Mouse (Mus musculus) liver, embryonic 15.5 days (tissue): Measurements from ENCODE around the gene Gins1. TPM values are rescaled to one million over a fixed set of nuclear protein-coding genes. Genes with fewer than 3 reads are reported as not detected.
"Not testable (repeated sequence)": the region's sequence is repeated elsewhere in the genome, so short reads cannot be mapped to it uniquely, and the experiment has no call there.

Source experiments
- ATAC-seq: fragments of 200-750 bp; cut with Nextera tagmentation; 2 replicates; pipeline ENCODE4 v1.8.0; 2017; ENCODE audit warnings: moderate number of reproducible peaks, mild to moderate bottlenecking, moderate library complexity; ENCODE audit not compliant: insufficient read depth
- H3K27ac ChIP-seq: fragments of 300-500 bp; sonication (generic); replicated peaks from 2 replicates; pipeline ENCODE4 v1.5.1; 2015; ENCODE audit warnings: mild to moderate bottlenecking, inconsistent platforms
- H3K27me3 ChIP-seq: fragments of 300-500 bp; sonication (generic); 2 replicates; pipeline ENCODE4 v1.6.1; 2015; ENCODE audit warnings: mild to moderate bottlenecking, inconsistent platforms
- H3K36me3 ChIP-seq: fragments of 300-500 bp; sonication (generic); replicated peaks from 2 replicates; pipeline ENCODE4 v1.6.1; 2015; ENCODE audit warnings: moderate library complexity, mild to moderate bottlenecking, inconsistent platforms
- H3K4me1 ChIP-seq: fragments of 300-500 bp; sonication (generic); replicated peaks from 2 replicates; pipeline ENCODE4 v1.6.1; 2015; ENCODE audit warnings: inconsistent platforms
- H3K4me2 ChIP-seq: fragments of 300-500 bp; sonication (generic); 2 replicates; pipeline ENCODE4 v1.6.1; 2015; ENCODE audit warnings: moderate library complexity, mild to moderate bottlenecking, inconsistent platforms
- H3K4me3 ChIP-seq: fragments of 300-500 bp; sonication (generic); replicated peaks from 2 replicates; pipeline ENCODE4 v1.5.1; 2015; ENCODE audit warnings: mild to moderate bottlenecking, inconsistent platforms
- H3K9ac ChIP-seq: fragments of 300-500 bp; sonication (generic); 2 replicates; pipeline ENCODE4 v1.6.1; 2015; ENCODE audit warnings: moderate library complexity, mild to moderate bottlenecking, inconsistent platforms
- H3K9me3 ChIP-seq: fragments of 300-500 bp; sonication (generic); replicated peaks from 2 replicates; pipeline ENCODE4 v1.6.1; 2016; ENCODE audit warnings: inconsistent platforms
- WGBS: fragments of 180-500 bp; shearing (Covaris S2); methylation state at CpG from one replicate; pipeline ENCODE4 v1.1.7; 2015; ENCODE audit warnings: mixed read lengths; ENCODE audit not compliant: insufficient replicate concordance; 5-methylcytosine and 5-hydroxymethylcytosine counted together
- polyA plus RNA-seq: library from polyadenylated mRNA; unstranded; fragments of >200 nt; fragmentation: Nextera tagmentation; extraction: Ambion mirVana; gene quantifications from 2 replicates; pipeline ENCODE4 v1.2.1, GENCODE M21; 2015

The Gins1 gene
- polyA plus RNA-seq, 1 experiment from 2014 or later = 31.7 TPM

DNA sequence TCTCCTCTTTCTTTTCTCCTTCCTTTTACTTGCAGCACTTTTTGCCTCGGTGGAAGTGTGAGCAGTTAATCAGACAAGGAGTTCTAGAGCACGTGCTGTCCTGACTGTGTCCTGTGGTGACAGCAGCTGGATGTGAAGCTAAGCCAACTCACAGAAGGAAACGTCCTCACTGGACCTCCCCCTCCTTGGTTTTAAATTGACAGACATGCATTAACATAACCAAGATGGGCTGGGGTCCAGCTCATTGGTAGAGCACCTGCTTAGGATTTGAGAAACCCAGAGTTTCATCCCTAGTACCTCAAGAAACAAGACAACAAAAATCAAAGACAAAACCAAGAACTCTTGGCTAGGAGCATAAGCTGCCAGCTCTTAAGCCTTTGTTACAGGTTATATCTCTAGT is 25.6 kb downstream of the Gins1 start:
- Histone ChIP-seq H3K4me3 (no peak overlapping the region), H3K36me3 (peaks cover 82% of the 10 kb centered on the region), H3K4me2 (no peak overlapping the region), H3K27ac (no peak overlapping the region), H3K9ac (no peak overlapping the region), H3K4me1 (no peaks in the 10 kb centered on the region), H3K9me3 (no peaks in the 10 kb centered on the region), H3K27me3 (no peaks in the 10 kb centered on the region)
- no peak for ATAC-seq
- 65% methylated on average over 3 of the region's 3 CpGs for WGBS

DNA sequence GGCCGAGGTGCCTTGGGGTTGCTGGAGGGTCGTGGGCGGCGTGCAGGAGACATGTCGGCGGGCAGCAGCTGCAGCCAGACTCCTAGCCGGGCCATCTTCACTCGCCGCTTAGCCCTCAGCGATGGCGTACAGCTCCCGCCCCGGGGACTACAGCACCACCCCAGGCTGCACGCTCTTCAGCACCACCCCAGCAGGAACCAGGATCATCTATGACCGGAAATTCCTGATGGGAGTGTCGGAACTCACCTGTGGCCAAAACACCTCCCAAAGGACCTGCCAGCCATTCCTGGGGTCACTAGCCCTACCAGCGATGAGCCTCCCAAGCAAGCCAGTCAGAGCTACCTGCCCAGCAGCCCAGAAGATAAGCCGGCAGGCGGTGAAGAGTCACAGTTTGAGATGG is 28.3 kb downstream of the Gins1 start:
- Histone ChIP-seq H3K4me1 (no peaks in the 10 kb centered on the region), H3K27ac (no peak overlapping the region), H3K4me3 (no peak overlapping the region), H3K4me2 (no peak overlapping the region), H3K9me3 (no peaks in the 10 kb centered on the region), H3K27me3 (no peaks in the 10 kb centered on the region), H3K9ac (no peak overlapping the region), H3K36me3 (peaks cover 81% of the 10 kb centered on the region)
- WGBS = 76% methylated on average over 19 of the region's 19 CpGs
- ATAC-seq = no peak

DNA sequence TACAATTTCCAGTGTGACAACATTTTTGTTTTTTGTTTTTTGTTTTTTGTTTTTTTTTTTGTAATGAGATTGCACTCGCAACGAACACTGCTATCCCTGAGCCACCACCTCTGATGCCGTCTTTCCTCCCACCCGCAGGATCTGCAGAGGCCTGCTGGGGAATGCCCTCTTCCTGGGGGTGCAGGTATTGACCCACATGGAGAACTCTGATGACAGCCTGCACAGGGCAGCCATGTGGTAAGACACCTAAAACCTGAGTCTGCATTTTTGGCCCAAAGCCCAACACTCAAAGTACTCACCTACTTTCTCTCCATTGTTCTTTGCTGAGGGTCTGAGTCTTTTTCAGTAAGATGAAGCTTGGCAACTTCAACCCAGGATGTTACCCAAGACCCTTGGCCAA is 29.5 kb downstream of the Gins1 start:
- Histone ChIP-seq H3K27ac (no peak overlapping the region), H3K27me3 (no peaks in the 10 kb centered on the region), H3K4me1 (no peaks in the 10 kb centered on the region), H3K36me3 (peaks cover 77% of the 10 kb centered on the region), H3K4me2 (no peak overlapping the region), H3K9me3 (no peaks in the 10 kb centered on the region), H3K4me3 (no peak overlapping the region), H3K9ac (no peak overlapping the region)
- WGBS = 87% methylated on average over 4 of the region's 4 CpGs
- ATAC-seq = no peak

DNA sequence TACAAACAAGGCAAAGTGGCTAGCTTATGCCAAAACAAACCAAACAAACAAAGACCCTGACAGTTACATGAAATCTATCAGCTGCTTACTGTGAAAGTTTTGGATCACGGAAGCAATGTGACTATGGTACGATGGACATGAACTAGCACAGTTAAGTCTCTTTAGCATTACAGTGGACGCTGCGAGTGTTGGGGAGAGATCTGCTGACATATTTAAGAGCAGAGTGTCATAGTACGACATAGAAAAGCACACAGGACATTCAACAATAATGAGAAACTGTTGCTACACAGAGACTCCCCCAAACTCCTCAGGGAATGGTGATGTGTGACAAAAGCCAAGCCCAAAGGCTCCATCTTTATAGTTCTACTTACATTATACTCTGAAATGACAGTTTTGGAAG is 38.8 kb downstream of the Gins1 start:
- Histone ChIP-seq H3K27ac (no peak overlapping the region), H3K27me3 (no peaks in the 10 kb centered on the region), H3K4me1 (no peaks in the 10 kb centered on the region), H3K4me2 (no peak overlapping the region), H3K36me3 (peaks cover 50% of the 10 kb centered on the region), H3K4me3 (no peak overlapping the region), H3K9me3 (no peaks in the 10 kb centered on the region), H3K9ac (no peak overlapping the region)
- WGBS = 87% methylated on average over 5 of the region's 5 CpGs
- ATAC-seq = no peak

DNA sequence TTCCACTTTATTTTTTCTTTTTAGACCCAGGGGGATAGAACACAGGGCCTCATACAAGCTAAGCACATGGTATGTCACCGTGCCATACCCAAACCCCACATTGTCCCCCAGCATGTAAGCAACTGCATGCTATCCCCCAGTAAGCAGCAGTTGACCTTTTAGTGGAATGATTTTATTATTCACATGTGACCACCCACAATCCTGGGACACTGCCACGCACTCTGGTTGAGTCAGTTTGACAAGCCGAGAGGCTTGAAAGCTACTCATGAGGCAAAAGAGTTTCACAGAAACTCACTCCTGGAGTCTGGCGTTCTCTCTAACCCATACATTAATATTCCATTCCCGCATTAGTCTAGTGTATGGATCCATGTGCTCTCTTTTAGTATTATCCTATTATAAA is 42.1 kb downstream of the Gins1 start:
- peaks cover 57% of the 10 kb centered on the region for H3K36me3 ChIP-seq
- not testable (repeated sequence) for H3K4me1 ChIP-seq, H3K4me2 ChIP-seq, ATAC-seq, H3K9ac ChIP-seq, H3K4me3 ChIP-seq, H3K27ac ChIP-seq, H3K9me3 ChIP-seq, H3K27me3 ChIP-seq
- 93% methylated on average over 5 of the region's 5 CpGs for WGBS

DNA sequence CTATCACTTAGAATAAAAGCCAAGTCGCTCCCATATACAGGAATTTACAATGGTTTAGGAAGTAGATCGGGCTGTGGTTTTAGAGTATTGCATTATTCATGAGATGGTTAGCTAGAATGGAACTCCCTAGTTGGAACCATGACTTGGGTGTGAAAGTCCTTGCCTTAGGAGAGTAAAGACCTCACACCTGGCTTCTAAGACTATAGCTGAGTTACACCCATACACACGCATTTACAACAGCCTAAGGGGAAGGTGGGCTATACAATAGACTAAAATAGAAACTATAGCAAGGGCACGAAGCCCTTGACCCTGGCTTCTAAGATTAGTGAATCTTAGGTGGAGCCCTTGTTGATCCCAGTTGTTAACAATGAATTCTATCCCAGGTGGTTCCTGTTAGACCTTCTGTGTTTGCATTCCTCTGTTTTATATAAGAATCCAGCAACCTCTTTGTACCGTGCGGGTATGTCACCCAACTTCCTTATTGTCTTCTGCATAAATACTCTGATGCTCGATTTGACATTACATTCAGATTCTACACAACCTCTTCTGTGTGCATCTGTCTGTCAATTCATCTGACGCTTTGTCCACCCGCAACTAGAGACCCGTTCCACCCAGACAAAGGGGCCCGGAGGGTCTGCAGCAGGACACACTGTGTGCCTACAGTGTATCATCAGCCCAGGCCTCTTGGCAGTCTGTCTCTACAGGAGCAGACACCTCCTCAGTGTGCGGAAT is 42.8 kb downstream of the Gins1 start:
- H3K27me3 ChIP-seq, H3K4me3 ChIP-seq, H3K27ac ChIP-seq, H3K4me1 ChIP-seq, ATAC-seq, H3K9me3 ChIP-seq, H3K4me2 ChIP-seq, H3K9ac ChIP-seq: not testable (repeated sequence)
- 84% methylated on average over 12 of the region's 12 CpGs for WGBS
- peaks cover 62% of the 10 kb centered on the region for H3K36me3 ChIP-seq

DNA sequence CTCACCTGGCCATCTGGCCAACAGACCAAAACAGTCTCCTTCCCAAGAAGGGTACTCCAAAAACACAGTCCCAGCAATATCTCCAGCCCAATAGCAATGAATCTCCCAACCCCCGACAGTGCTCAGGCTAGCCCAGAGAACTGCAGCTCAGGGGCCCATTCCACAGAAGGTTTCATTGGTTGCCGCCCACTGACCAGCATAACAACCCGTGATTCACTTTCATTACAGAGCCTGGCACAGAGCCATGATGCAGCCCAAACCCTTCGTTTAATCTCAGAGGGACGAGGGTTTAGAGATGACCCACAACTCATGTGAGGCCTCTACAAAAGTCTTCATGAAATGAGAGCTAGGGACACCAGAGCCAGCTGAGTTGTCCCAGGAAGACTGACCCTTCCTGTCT is 43.6 kb downstream of the Gins1 start:
- H3K4me1 ChIP-seq = no peaks in the 10 kb centered on the region
- H3K27me3 ChIP-seq = no peaks in the 10 kb centered on the region
- no peak overlapping the region for H3K4me3 ChIP-seq
- no peak overlapping the region for H3K4me2 ChIP-seq
- no peak for ATAC-seq
- no peaks in the 10 kb centered on the region for H3K9me3 ChIP-seq
- H3K27ac ChIP-seq = no peak overlapping the region
- peaks cover 68% of the 10 kb centered on the region for H3K36me3 ChIP-seq
- 73% methylated on average over 5 of the region's 5 CpGs for WGBS
- no peak overlapping the region for H3K9ac ChIP-seq

DNA sequence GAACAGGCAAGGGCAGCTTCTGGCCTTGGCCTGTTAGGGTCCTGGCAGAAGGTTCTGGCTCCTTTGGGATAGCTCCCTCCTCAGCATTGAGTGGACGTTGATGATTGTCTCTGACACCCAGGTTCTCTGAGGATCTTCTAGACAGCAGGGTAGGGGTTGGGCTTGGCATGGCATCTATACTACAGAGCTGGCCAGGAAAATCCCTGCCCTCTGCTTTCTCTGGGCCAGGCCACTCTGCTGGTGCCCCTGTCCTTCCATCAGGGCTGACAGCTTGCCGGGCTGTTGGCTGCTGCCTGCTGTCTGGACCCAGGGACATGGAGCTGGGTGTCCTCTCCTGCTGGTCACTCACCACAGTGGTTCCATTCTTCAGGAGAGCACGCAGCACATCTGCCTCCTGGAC is 44.5 kb downstream of the Gins1 start:
- Histone ChIP-seq H3K36me3 (peaks cover 63% of the 10 kb centered on the region), H3K4me1 (no peaks in the 10 kb centered on the region), H3K4me2 (no peak overlapping the region), H3K27me3 (no peaks in the 10 kb centered on the region), H3K27ac (no peak overlapping the region), H3K9ac (no peak overlapping the region), H3K9me3 (no peaks in the 10 kb centered on the region), H3K4me3 (no peak overlapping the region)
- ATAC-seq = no peak
- 87% methylated on average over 3 of the region's 3 CpGs for WGBS

DNA sequence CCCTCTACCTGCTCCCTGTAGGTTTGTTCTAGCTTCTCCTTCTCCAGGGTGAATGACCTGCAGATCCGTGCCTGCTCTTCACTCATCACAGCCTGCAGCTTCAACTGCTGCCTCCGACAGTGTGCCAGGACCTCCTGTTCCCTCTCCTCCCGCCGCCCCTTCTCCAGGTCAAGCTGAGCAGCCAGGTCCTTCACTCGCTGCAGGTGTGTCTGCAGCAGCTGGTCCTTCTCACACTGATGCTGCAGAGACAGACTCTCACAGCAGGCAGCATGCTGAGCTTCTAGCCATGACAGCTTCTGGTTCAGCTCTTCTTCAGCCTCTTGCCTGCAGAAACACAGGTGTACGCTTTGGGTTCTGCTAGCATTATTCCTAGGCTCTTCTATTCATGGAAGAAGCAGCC is 44.9 kb downstream of the Gins1 start:
- H3K9ac ChIP-seq = no peak overlapping the region
- H3K4me1 ChIP-seq = no peaks in the 10 kb centered on the region
- no peaks in the 10 kb centered on the region for H3K9me3 ChIP-seq
- WGBS = 88% methylated on average over 6 of the region's 6 CpGs
- H3K4me2 ChIP-seq = no peak overlapping the region
- H3K36me3 ChIP-seq = peaks cover 63% of the 10 kb centered on the region
- H3K27ac ChIP-seq = no peak overlapping the region
- H3K27me3 ChIP-seq = no peaks in the 10 kb centered on the region
- H3K4me3 ChIP-seq = no peak overlapping the region
- no peak for ATAC-seq

DNA sequence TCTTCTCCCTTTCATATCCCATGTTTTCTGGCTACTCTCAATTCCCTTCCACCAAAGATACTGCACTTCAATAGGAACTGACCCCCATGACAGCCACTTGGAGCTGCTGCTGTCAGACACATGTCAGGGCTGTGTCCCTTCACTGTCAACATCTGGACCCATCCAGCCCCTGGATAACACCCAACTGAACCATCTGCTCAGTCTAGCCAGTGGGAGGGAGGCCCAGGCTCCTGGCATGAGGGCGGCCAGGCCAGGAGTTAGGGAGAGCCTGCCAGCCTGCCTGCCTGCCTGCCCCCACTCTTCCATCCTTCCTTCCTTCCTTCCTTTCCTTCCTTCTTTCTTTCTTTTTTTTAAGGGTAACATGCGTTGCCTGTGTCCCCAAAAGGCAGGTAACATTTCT is 46.0 kb downstream of the Gins1 start:
- no peaks in the 10 kb centered on the region for H3K9me3 ChIP-seq
- WGBS = 80% methylated on average over 2 of the region's 2 CpGs
- H3K27me3 ChIP-seq = no peaks in the 10 kb centered on the region
- ATAC-seq = no peak
- H3K4me2 ChIP-seq = no peak overlapping the region
- no peak overlapping the region for H3K9ac ChIP-seq
- no peaks in the 10 kb centered on the region for H3K4me1 ChIP-seq
- H3K27ac ChIP-seq = no peak overlapping the region
- peaks cover 71% of the 10 kb centered on the region for H3K36me3 ChIP-seq
- no peak overlapping the region for H3K4me3 ChIP-seq

DNA sequence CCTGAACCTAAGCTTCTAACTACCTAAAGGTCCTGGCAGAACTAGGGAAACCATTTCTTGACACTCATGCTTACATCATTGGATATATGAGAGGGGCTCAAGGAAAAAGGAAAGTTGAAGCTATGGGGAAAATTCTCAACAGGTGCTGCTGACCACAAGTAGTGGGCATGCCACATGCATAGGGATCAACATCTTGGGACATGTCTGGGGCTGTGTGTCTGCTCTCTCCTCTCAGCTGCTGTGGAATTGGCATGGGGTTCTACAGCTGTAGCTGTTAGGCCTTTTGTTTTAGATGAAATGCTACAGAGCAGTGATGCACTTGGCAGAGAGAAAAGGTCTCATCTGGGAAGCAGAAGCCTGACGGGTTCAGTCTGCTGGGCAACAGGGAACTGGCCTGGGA is 50.7 kb downstream of the Gins1 start:
- Histone ChIP-seq H3K4me1 (no peaks in the 10 kb centered on the region), H3K4me3 (no peak overlapping the region), H3K9me3 (no peaks in the 10 kb centered on the region), H3K36me3 (peaks cover 71% of the 10 kb centered on the region), H3K4me2 (no peak overlapping the region), H3K27ac (no peak overlapping the region), H3K27me3 (no peaks in the 10 kb centered on the region), H3K9ac (no peak overlapping the region)
- no peak for ATAC-seq
- WGBS = 66% methylated on average over 1 of the region's 1 CpGs

DNA sequence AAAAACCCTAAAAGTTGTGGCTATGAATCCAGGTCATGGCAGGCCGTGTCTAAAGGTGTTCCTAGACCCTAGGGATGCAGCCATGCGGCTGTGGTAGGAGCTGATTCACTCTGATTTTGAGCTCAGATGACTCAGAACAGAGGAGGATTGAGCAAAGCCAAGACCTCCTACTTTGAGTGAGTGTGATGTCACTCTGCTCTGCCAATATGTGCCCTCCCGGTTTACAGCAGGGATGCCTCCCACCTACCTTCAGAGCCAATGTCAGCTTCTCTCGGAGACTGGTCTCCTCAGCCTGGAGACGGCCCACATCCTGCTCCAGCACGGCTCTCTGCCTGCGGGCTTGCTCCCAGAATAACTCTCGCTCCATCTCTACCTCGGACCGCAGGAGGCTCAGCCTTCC is 54.3 kb downstream of the Gins1 start:
- WGBS = 83% methylated on average over 10 of the region's 10 CpGs

More for the DNA sequence above, 54.3 kb downstream of the Gins1 start:
- H3K4me3 ChIP-seq = no peak overlapping the region
- H3K27ac ChIP-seq = no peak overlapping the region
- H3K4me2 ChIP-seq = no peak overlapping the region
- no peak for ATAC-seq
- no peaks in the 10 kb centered on the region for H3K9me3 ChIP-seq
- H3K36me3 ChIP-seq = peaks cover 65% of the 10 kb centered on the region
- no peaks in the 10 kb centered on the region for H3K27me3 ChIP-seq
- no peak overlapping the region for H3K9ac ChIP-seq
- no peaks in the 10 kb centered on the region for H3K4me1 ChIP-seq
